Mouse (Mus musculus) granulocyte monocyte progenitor cell, adult 5-6 weeks (primary cell): ENCODE measurements around the gene Ddost. TPM values are rescaled to one million over a fixed set of nuclear protein-coding genes. Genes with fewer than 3 reads are reported as not detected.
A peak's percentile ranks its signal among the peaks of the same experiment; 100 is the strongest.
"Not testable (repeated sequence)": the region's sequence is repeated elsewhere in the genome, so short reads cannot be mapped to it uniquely, and the experiment has no call there.

ENCODE experiments used
- ATAC-seq: replicated peaks from 2 replicates; pipeline ENCODE4 v1.8.0; 2016; ENCODE audit warnings: mild to moderate bottlenecking, moderate TSS enrichment, inconsistent platforms; ENCODE audit not compliant: poor library complexity, severe bottlenecking
- total RNA-seq, 2 experiments: library from RNA; stranded (forward) in 1 of 2; stranded (reverse) in 1 of 2; fragments of 200-712, 200-1000 nt in 1 of 2; fragments of >200 nt in 1 of 2; fragmentation: Nextera tagmentation in 1 of 2; gene quantifications; 2 replicates each; pipeline ENCODE4 v1.2.3; 2014 to 2017

Ddost gene
- total RNA-seq, 2 experiments from 2014 or later, result 289 to 318 TPM

DNA sequence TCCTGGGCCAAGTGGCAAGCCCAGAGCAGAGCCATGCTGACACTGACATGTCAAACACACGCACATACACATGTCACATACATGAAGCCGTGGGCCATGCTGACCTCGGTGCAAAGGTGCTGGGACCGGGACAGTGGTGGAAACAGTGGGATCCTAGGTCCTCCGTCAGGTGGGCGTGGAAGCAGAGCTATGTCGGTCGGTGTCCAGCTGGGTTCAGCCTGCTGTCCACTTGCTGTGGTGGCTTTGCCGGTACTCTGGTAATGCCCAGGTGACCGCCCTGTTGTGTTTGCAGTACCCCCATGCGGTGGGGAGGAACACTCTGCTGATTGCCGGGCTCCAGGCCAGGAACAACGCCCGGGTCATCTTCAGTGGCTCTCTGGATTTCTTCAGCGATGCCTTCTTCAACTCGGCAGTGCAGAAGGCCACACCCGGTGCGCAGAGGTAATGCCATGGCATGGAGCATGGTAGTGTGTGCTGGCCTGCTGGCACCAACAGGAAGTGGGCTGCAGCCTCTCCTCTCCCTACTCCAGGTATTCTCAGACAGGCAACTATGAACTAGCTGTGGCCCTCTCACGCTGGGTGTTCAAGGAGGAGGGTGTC, 5.9 kb downstream of the Ddost start:
- ATAC-seq, result no peak

GRCm38 (mm10) chr4:138311595-138311994, 7.1 kb downstream of the Ddost start:
- no peak for ATAC-seq

DNA sequence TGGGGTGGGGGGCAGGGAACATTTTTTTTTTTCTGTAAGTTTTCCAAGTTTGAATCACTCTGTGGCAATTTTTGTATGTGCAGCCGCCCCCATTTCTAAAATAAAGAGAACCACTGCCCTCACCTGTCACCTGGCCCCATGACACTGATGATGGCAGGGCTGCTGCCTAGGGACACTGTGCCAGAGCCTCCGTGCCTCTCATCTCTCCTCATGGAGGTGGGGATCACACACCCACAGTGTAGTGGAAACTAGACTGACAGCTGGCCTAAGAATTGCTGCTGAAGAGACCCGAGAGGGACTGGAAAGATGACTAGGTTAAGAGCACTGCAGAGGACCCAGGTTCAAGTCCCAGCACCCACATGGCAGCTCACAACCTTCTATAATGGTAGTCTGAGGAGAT, 7.6 kb downstream of the Ddost start:
- ATAC-seq, result no peak

DNA sequence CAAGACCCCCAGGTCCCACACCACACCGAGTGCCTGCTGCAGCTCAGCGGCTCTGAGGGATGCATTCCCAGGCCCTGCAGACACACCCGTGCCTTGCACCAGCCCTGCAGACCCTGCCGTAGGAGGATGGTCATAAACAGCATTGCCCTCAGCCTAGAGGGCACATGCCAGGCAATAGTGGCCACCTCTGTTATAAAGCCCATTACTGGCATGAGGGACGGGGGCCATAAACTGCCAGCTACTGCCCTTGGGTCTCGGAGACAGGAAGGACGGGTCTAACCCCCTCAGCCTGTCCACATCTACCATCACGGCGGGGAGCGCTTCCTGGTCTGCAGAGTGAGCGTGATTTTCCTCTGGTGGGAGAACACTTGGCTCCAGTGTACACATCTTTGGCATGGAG, 8.5 kb downstream of the Ddost start:
- no peak for ATAC-seq

DNA sequence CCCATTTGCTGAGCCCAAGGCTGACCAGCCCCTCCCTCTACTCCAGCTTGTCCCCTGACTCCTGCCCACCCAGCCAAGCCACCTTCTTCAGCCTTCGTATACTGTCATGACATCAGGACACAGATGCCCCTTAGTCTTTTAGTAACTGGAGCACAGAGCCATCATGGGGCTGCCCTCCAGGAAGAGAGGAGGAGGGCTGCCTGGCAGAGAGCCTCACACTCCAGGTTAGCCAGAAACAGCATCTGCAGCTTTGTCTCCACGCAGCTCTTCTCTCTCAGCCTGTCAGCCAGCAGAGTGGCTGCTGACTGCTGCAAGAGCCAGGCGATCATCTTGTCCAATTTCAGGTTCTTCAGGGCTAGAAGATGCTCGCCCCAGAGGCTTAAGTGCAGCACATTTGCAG, 9.3 kb downstream of the Ddost start:
- ATAC-seq, result no peak

DNA sequence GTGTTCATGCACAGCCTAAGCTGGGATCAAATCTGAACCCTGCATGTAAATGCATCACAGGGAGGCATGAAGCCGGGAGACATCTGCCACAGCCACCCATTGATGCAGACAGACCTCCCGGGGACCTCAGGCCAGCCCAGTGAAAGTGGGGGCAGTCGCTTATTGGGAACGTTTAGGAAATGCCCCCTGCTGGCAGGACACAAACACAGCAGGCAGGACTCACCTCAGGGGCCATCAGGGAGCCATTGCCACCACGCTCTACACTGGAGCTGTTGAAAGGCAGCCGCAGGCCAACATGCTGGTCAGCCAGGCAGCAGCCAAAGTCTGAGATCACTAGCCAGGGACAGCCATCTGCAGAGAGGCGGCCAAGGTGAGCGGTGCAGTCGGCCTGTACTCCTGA, 11.3 kb downstream of the Ddost start:
- peak; percentile 40; the same call in 1 of the 2 replicates for ATAC-seq

- ATAC-seq, result no peak
Observed at GRCm38 (mm10) chr4:138316369-138316768, 11.8 kb downstream of the Ddost start.

DNA sequence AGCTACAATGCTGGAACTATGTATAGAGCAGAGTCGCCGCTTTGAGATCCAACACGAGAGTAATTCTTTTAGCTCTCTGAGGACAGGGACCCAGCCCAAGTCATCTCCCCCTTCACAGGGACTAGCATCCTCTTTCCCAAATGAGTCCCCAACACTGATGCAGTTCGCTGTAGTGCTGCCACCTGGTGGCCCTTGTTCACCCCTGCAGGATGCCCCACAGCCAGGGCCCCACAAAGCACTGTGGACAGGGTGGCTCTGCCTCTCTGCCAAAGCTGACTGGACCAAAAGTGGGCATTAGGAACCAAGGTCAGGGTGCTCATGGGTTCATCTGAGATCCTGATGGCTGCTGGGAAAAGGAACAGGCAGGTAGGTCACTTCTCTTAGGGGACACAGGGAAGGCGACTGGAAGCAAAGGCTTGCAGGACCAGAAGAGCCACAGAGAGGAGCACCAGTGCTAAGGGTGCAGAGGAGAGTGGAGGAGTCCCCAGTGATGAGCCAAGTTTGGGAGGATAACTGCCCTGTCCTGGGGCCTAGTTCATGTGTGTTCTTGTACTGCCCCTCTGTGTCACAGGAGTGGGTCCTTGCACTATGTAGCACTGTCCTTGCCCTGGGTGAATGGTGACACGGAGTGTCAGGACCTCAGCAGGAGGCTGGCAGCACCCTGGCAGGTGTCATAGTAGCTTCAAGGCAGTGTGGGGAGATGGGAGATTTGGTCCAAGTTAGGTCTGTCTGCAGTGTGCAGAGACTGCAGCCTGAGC, 14.2 kb downstream of the Ddost start:
- ATAC-seq, result peak; percentile 66

GRCm38 (mm10) chr4:138319508-138319907, 15.0 kb downstream of the Ddost start:
- ATAC-seq, result peak; percentile 75

GRCm38 (mm10) chr4:138320711-138321110, 16.2 kb downstream of the Ddost start:
- ATAC-seq, result no peak

- no peak for ATAC-seq
Observed at GRCm38 (mm10) chr4:138321488-138321887, 17.0 kb downstream of the Ddost start.

GRCm38 (mm10) chr4:138322692-138323091, 18.2 kb downstream of the Ddost start:
- ATAC-seq, result no peak

DNA sequence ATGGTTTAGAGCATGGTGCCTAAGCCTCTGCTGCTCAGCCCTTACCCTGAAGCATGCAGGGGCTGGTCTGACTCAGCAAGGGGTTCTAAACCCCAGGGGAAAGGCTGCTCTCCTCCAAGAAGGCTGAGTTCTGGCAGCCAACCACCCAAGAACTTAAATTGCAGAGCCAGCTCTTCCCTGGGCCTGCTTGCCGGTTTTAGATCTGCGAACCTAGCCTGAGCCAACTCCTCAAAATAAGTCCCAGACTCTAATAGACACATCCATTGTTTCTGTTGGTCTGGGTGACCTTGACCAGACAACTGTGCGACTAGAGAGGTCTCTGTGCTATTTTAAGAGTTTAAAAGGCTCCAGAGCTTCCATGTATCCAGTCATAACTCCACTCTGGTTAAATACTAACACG, 19.2 kb downstream of the Ddost start:
- no peak for ATAC-seq

DNA sequence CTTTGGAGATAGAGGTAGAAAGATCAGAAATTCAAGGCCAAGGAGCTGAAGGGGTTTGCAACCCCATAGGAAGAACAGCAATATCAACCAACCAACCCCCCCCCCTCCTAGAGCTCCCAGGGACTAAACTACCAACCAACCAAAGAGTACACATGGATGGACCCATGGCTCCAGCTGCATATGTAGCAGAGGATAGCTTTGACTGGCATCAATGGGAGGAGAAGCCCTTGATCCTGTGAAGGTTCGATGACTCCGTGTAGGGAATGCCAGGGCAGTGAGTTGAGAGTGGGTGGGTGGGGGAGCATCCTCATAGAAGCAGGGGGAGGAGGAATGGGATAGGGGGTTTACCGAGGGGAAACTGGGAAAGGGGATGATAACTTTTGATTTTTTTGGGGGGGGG, 19.9 kb downstream of the Ddost start:
- no peak for ATAC-seq

GRCm38 (mm10) chr4:138325466-138326076, 21.0 kb downstream of the Ddost start:
- ATAC-seq, result peak; percentile 96

GRCm38 (mm10) chr4:138326077-138326695, 21.7 kb downstream of the Ddost start, which contains the start of gene Pink1:
TSS of gene Pink1 (minus strand) at chr4:138326307.
- peak; percentile 75 for ATAC-seq

- not testable (repeated sequence) for ATAC-seq
Observed at GRCm38 (mm10) chr4:138327155-138327554, 22.6 kb downstream of the Ddost start.

- 0 out of 2 replicates have a peak, but pooled peaks have one; percentile 7 for ATAC-seq
Observed at GRCm38 (mm10) chr4:138327891-138328470, 23.5 kb downstream of the Ddost start.

DNA sequence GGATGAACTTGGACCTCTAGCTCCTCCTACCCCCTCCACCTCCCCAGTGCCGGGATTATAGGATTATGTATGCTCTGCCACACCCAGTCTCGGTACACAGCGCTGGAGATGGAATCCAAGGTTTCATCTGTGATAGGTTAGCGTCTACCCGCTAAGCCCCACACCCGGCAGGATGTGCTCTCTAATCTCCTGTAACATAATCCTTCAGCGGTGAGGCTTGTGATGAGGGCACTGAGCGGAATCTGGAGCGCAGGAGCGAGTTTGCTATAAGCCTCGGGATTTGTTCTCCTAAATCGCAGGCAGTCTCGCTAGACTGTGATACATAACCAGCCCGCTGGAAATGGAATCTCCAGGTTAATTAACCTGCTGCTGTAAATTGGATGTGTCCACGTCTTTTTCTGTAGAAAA, 25.7 kb downstream of the Ddost start:
- no peak for ATAC-seq

GRCm38 (mm10) chr4:138331647-138332046, 27.1 kb downstream of the Ddost start:
- ATAC-seq, result no peak

- ATAC-seq, result no peak
Observed at GRCm38 (mm10) chr4:138333135-138333534, 28.6 kb downstream of the Ddost start.
